Mouse (Mus musculus) T-cell, adult 2 months (primary cell): Measurements from ENCODE around the gene Fzr1.
A peak's percentile ranks its signal among the peaks of the same experiment; 100 is the strongest.

Experiments
- DNase-seq: peaks from one replicate; pipeline ENCODE4 v3.0.0; 2022; ENCODE audit warnings: low spot score

The Fzr1 gene

GRCm38 (mm10) chr10:81355533-81355932 lies 22.8 kb downstream of the Fzr1 start:
- DNase-seq, result no peak

- DNase-seq, result no peak
These were observed 23.4 kb downstream of the Fzr1 start for GRCm38 (mm10) chr10:81354738-81355477.

GRCm38 (mm10) chr10:81351678-81352291 lies 26.5 kb downstream of the Fzr1 start:
- peak; percentile 66 for DNase-seq

- DNase-seq, result peak; percentile 98
These were observed 27.8 kb downstream of the Fzr1 start, which contains the start of gene Hmg20b for GRCm38 (mm10) chr10:81350351-81351063. TSS of gene Hmg20b (minus strand) at chr10:81350480.

- no peak for DNase-seq
These were observed 28.4 kb downstream of the Fzr1 start for GRCm38 (mm10) chr10:81349961-81350350.

GRCm38 (mm10) chr10:81349146-81349545 lies 29.2 kb downstream of the Fzr1 start:
- no peak for DNase-seq

GRCm38 (mm10) chr10:81346453-81347067 lies 31.8 kb downstream of the Fzr1 start:
- peak; percentile 50 for DNase-seq

GRCm38 (mm10) chr10:81345162-81345534 lies 33.2 kb downstream of the Fzr1 start:
- DNase-seq, result no peak

- DNase-seq, result no peak
These were observed 33.7 kb downstream of the Fzr1 start for GRCm38 (mm10) chr10:81344421-81345161.

- DNase-seq, result no peak
These were observed 35.4 kb downstream of the Fzr1 start, which contains the start of gene Gipc3 for GRCm38 (mm10) chr10:81342686-81343505. TSS of gene Gipc3 (minus strand) at chr10:81343266.

GRCm38 (mm10) chr10:81341333-81341949 lies 36.9 kb downstream of the Fzr1 start:
- peak; percentile 70 for DNase-seq

- no peak for DNase-seq
These were observed 37.6 kb downstream of the Fzr1 start for GRCm38 (mm10) chr10:81340551-81341332.

GRCm38 (mm10) chr10:81336558-81336957 lies 41.8 kb downstream of the Fzr1 start:
- DNase-seq, result no peak

- DNase-seq, result no peak
These were observed 42.6 kb downstream of the Fzr1 start for GRCm38 (mm10) chr10:81335393-81336340.

GRCm38 (mm10) chr10:81334324-81334723 lies 44.0 kb downstream of the Fzr1 start:
- DNase-seq, result no peak

GRCm38 (mm10) chr10:81332277-81332676 lies 46.0 kb downstream of the Fzr1 start:
- no peak for DNase-seq

GRCm38 (mm10) chr10:81330007-81330406 lies 48.3 kb downstream of the Fzr1 start:
- no peak for DNase-seq

GRCm38 (mm10) chr10:81329194-81329975 lies 48.9 kb downstream of the Fzr1 start:
- DNase-seq, result peak; percentile 79
